Mouse (Mus musculus) stomach, postnatal 0 days (tissue): ENCODE measurements around the gene Zfp595. TPM values are rescaled to one million over a fixed set of nuclear protein-coding genes. Genes with fewer than 3 reads are reported as not detected.
"Not testable (repeated sequence)": the region's sequence is repeated elsewhere in the genome, so short reads cannot be mapped to it uniquely, and the experiment has no call there.

Source experiments
- ATAC-seq: fragments of 200-750 bp; cut with Nextera tagmentation; 2 replicates; pipeline ENCODE4 v1.8.0; 2017; ENCODE audit not compliant: low FRiP score, low TSS enrichment
- DNase-seq: peaks from one replicate; pipeline ENCODE4 v3.0.0-alpha.2; 2016; ENCODE audit warnings: low spot score
- H3K27ac ChIP-seq: fragments of 300-500 bp; sonication (generic); replicated peaks from 2 replicates; pipeline ENCODE4 v1.5.1; 2014; ENCODE audit warnings: mild to moderate bottlenecking, control low read depth
- H3K27me3 ChIP-seq: fragments of 300-500 bp; sonication (generic); 2 replicates; pipeline ENCODE4 v1.6.1; 2014; ENCODE audit warnings: low read length; ENCODE audit not compliant: control insufficient read depth, insufficient read depth
- H3K36me3 ChIP-seq: fragments of 300-500 bp; sonication (generic); 2 replicates; pipeline ENCODE4 v1.6.1; 2014; ENCODE audit warnings: low read length, mixed read lengths; ENCODE audit not compliant: control insufficient read depth, insufficient read depth
- H3K4me1 ChIP-seq: fragments of 300-500 bp; sonication (generic); replicated peaks from 2 replicates; pipeline ENCODE4 v1.6.1; 2014; ENCODE audit warnings: antibody characterized with exemption; ENCODE audit not compliant: control insufficient read depth, insufficient read depth
- H3K4me2 ChIP-seq: fragments of 300-500 bp; sonication (generic); replicated peaks from 2 replicates; pipeline ENCODE4 v1.6.1; 2014; ENCODE audit warnings: low read depth, mild to moderate bottlenecking, control low read depth, moderate library complexity
- H3K4me3 ChIP-seq: fragments of 300-500 bp; sonication (generic); 2 replicates; pipeline ENCODE4 v1.5.1; 2014; ENCODE audit warnings: low read depth, low read length, control low read depth
- H3K9ac ChIP-seq: fragments of 300-500 bp; sonication (generic); 2 replicates; pipeline ENCODE4 v1.6.1; 2014; ENCODE audit warnings: mild to moderate bottlenecking, low read length, control low read depth, mixed read lengths
- H3K9me3 ChIP-seq: fragments of 300-500 bp; sonication (generic); 2 replicates; pipeline ENCODE4 v1.6.1; 2016; ENCODE audit warnings: low read length; ENCODE audit not compliant: control insufficient read depth
- CTCF ChIP-seq: IDR thresholded peaks from 2 replicates; pipeline ENCODE4 v1.5.1; 2016; ENCODE audit warnings: antibody characterized with exemption, low read depth, mild to moderate bottlenecking, moderate library complexity
- EP300 ChIP-seq: optimal IDR thresholded peaks from 2 replicates; pipeline ENCODE3; 2016; ENCODE audit warnings: antibody characterized with exemption
- WGBS: fragments of 180-500 bp; shearing (Covaris S2); extraction: QIAGEN DNeasy Blood & Tissue Kit; methylation state at CpG from one replicate; pipeline ENCODE4 v1.1.7; 2014; 5-methylcytosine and 5-hydroxymethylcytosine counted together
- polyA plus RNA-seq: library from polyadenylated mRNA; unstranded; fragments of >200 nt; fragmentation: Nextera tagmentation; extraction: Ambion mirVana; gene quantifications from 2 replicates; pipeline ENCODE4 v1.2.1, GENCODE M21; 2015

Zfp595 gene
- polyA plus RNA-seq, 1 experiment from 2014 or later: 1.2 TPM

GRCm38 (mm10) chr13:67343422-67343821, 11.1 kb upstream of the Zfp595 start:
- TF ChIP-seq EP300: no peak
- no peak for TF ChIP-seq CTCF
- DNase-seq (no peak), ATAC-seq (no peak)
- Histone ChIP-seq H3K36me3 (0 out of 2 replicates have a peak, but pooled peaks cover 3% of the 10 kb centered on the region), H3K27me3 (no peaks in the 10 kb centered on the region), H3K4me1 (no peaks in the 10 kb centered on the region), H3K9me3 (no peaks in the 10 kb centered on the region), H3K9ac (no peak overlapping the region), H3K4me3 (no peak overlapping the region), H3K4me2 (no peak overlapping the region), H3K27ac (no peak overlapping the region)
- WGBS: 83% methylated on average over 2 of the region's 2 CpGs

DNA sequence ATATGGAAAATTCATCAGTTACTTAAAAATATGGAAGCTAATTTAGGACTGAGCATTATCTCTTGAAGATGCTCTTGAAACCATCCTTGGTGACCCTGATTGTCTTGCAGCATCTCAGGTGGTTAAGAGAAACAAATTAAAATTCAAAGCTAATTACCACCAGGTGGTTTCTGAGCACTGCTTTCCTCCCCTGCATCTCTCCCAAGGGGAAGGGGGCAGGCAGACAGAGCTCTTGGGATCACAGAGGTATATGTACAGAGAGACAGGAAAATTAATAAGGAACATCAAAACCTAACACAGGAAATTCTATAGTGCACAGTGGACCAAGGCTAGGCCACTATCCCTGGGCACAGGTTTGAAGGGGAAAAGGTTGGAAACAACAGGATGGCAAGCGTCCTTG, 507 bp upstream of the Zfp595 start:
- ATAC-seq: no peak; the same call in 1 of the 2 replicates
- H3K9me3 ChIP-seq: no peaks in the 10 kb centered on the region
- no peak for DNase-seq
- H3K9ac ChIP-seq: peak overlapping the region; percentile 62
- H3K4me2 ChIP-seq: peak overlapping the region; percentile 69
- peak overlapping the region; percentile 56 for H3K4me3 ChIP-seq
- peak; percentile 16; the same call in 1 of the 2 replicates for TF ChIP-seq CTCF
- TF ChIP-seq EP300: no peak
- H3K27ac ChIP-seq: peak overlapping the region; percentile 69
- no peaks in the 10 kb centered on the region for H3K36me3 ChIP-seq
- WGBS: 66% methylated on average over 1 of the region's 1 CpGs
- no peaks in the 10 kb centered on the region for H3K27me3 ChIP-seq
- 0 out of 2 replicates have a peak, but pooled peaks cover 2% of the 10 kb centered on the region for H3K4me1 ChIP-seq

DNA sequence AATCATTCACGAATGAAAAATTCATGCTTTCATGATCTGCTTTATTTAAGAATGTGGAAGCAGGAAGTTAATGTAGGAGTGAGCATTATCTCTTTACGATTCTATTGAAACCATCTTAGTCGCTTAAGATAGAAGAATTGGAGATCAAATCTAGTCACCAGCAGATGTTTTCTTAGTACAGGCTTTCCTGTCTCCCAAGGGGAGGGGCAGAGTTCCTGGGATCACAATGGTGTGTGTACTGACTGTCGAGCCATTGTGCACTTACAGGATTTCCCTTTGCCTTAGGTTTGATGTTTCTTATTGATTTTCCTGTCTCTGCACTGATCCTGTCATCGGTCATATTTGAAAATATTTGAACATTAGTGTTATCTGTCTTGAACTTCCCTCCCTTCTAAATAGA, 25.7 kb downstream of the Zfp595 start:
- peak; percentile 49 for ATAC-seq
- Histone ChIP-seq H3K36me3 (no peaks in the 10 kb centered on the region), H3K4me3 (peak overlapping the region; percentile 66), H3K27me3 (no peaks in the 10 kb centered on the region), H3K9ac (0 out of 2 replicates have a peak overlapping the region, but pooled peaks have one; percentile 31), H3K27ac (no peak overlapping the region), H3K4me2 (peak overlapping the region; percentile 70), H3K4me1 (no peaks in the 10 kb centered on the region), H3K9me3 (no peaks in the 10 kb centered on the region)
- no peak for DNase-seq
- 15% methylated on average over 5 of the region's 5 CpGs for WGBS
- TF ChIP-seq CTCF: no peak
- no peak for TF ChIP-seq EP300

DNA sequence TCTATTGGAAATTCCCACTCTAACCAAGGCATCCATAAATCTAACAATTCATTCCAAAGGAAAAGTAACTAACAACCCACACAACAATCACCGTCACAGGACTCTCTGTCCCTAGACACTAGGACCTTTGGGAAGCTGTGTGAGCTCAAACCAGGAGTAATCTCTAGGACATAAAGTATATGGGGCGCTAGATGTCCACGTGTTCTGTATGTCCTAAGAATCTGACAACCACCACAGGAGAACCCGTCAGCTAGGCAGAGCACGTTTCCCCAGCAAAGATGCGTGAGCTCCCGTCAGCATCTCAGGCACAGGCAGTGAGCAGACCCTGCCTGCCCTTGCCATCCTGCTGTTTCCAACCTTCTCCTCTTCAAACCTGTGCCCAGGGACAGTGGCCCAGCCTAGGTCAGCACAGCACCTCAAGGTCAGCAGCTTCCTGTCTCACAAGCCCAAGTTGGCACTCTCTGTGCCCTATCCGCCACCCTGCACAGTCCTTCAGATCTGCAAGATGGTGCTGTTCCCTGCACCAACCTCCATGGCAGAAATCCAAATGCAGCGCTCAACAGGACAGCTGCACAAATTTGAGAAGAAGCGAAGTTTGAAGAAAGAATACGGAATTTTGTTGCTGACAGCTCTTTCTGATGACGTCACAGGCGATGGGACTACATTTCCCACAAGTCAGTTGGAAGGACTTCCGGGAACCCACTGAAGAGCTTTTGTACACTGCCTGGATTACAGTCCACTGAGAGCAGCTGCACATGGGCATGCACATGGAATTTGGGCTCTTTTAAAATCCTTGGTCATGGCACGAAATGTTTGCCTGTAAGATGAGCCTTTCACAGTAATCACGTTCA, 26.3 kb downstream of the Zfp595 start, which contains the start of gene Zfp457:
Zfp457 (minus strand) TSS at position 664 of the 851 bp plus-strand sequence.
- Histone ChIP-seq H3K4me1 (no peaks in the 10 kb centered on the region), H3K9me3 (no peaks in the 10 kb centered on the region), H3K36me3 (no peaks in the 10 kb centered on the region), H3K4me2 (peak within 1 kb of the TSS; percentile 70), H3K9ac (peak within 1 kb of the TSS; percentile 64), H3K27ac (no peak within 1 kb of the TSS), H3K27me3 (no peaks in the 10 kb centered on the region), H3K4me3 (peak within 1 kb of the TSS; percentile 66)
- TF ChIP-seq EP300: no peak
- no peak for TF ChIP-seq CTCF
- WGBS: 6% methylated on average over 16 of the region's 16 CpGs
- DNase-seq: peak; percentile 84
- ATAC-seq: peak; percentile 98

DNA sequence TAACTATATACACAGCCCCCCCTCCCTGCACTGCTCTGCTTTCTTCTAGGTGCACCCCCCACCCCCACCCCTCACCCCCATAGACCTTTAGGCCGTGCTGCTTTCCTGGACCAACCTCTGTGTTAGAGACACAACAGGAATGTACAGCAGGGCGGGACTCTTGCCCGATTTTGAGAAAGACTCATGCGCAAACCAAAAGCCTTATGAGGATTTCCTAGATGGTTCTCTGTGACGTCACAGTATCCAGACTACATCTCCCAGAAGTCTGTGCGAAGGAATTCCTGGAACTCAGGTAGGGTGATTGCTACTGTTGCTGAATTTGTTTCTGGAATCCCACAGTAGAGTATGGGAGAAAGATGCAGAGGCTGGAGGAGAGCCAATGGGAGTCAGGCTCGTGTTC, 54.1 kb downstream of the Zfp595 start, which contains the start of gene Zfp458:
Zfp458 (minus strand) TSS at position 153 of the 400 bp plus-strand sequence.
- peak; percentile 78 for ATAC-seq
- Histone ChIP-seq H3K4me2 (no peak within 1 kb of the TSS), H3K9ac (no peak within 1 kb of the TSS), H3K4me1 (no peaks in the 10 kb centered on the region), H3K9me3 (no peaks in the 10 kb centered on the region), H3K27me3 (no peaks in the 10 kb centered on the region), H3K36me3 (no peaks in the 10 kb centered on the region), H3K4me3 (no peak within 1 kb of the TSS), H3K27ac (no peak within 1 kb of the TSS)
- TF ChIP-seq EP300 (no peak), CTCF (no peak)
- WGBS: 34% methylated on average over 7 of the region's 7 CpGs
- peak; percentile 27 for DNase-seq

DNA sequence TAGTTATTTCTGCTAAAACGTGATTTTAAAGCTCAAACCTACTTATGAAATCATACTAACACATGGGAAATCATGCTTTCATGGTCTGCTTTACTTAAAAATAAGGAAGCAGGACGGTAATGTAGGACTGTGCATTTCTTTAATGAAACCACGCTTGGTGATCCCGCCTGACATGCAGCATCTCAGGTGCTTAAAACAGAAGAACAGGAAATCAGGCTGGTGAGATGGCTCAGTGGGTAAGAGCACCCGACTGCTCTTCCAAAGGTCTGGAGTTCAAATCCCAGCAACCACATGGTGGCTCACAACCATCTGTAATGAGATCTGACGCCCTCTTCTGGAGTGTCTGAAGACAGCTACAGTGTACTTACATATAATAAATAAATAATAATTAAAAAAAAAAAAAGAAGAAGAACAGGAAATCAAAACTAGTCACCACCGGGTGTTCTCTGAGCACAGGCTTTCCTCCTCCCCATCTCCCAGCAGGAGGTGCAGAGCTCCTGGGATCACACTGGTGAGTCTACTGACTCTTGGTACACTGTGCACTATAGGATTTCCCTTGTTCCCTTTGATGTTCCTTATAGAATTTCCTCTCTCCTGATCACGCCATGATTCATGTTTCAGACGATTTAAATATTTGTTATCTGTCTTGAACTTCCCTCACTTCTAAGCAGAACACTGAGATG, 62.8 kb downstream of the Zfp595 start:
- H3K36me3 ChIP-seq, H3K27ac ChIP-seq, H3K4me1 ChIP-seq, DNase-seq, H3K9me3 ChIP-seq, H3K27me3 ChIP-seq: not testable (repeated sequence)
- 37% methylated on average over 8 of the region's 9 CpGs for WGBS
- H3K9ac ChIP-seq: peak overlapping the region; percentile 76; the same call in 1 of the 2 replicates
- peak overlapping the region; percentile 70 for H3K4me2 ChIP-seq
- ATAC-seq: peak; percentile 26; the same call in 1 of the 2 replicates
- peak overlapping the region; percentile 70 for H3K4me3 ChIP-seq
